Comparison of ENCODE assay signal across 16 mouse cellular contexts in the genomic region with DNA sequence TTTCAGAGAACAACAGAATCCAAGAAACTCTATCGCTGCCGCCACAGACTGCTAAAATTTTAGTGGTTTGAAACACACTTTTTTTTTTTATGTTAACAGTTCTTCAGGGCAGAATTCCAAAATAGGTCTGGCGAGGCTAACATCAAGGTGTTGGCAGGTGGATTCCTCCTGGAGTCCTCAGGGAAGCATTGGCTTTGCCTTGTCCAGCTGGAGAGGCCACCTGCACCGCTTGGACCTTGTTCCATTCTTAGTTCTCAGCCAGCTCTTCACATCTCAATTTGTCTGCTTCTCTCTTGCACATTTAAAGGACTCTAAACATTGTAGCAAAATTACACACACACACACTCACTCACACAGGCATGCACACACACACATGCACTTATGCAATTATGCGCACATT.
"Had no signal": no experiment of that assay in that cellular context is flagged by ENCODE, and none has a peak within 500 bp of the region (broad histone marks: within the 10 kb centered on the region; RNA-seq: fewer than 3 reads in every experiment).

No protein-coding gene starts in this region.

- H3K4me3 ChIP-seq: layer of hippocampus, adult 2 months; limb, embryonic 10.5 days; midbrain, embryonic 10.5 days; midbrain, embryonic 15.5 days; neural tube, embryonic 13.5 days had no signal

- H3K4me1 ChIP-seq: limb, embryonic 10.5 days; midbrain, embryonic 10.5 days; neural tube, embryonic 13.5 days had no signal

- H3K4me2 ChIP-seq: liver, embryonic 11.5 days; lung, embryonic 14.5 days; midbrain, embryonic 15.5 days; neural tube, embryonic 13.5 days had no signal

- DNase-seq: kidney, postnatal 36 days; lung, embryonic 14.5 days; lung, postnatal 10 days; lung, postnatal 4 days; retina, postnatal 1 day; right cerebral cortex, postnatal 4 days; spleen, adult 18-20 months; thymus, adult 18-20 months; thymus, postnatal 25 days had no signal

- H3K27me3 ChIP-seq: midbrain, embryonic 15.5 days; neural tube, embryonic 13.5 days had no signal

- H3K9me3 ChIP-seq: limb, embryonic 10.5 days; midbrain, embryonic 10.5 days; midbrain, embryonic 15.5 days; neural tube, embryonic 13.5 days had no signal

- H3K9ac ChIP-seq: lung, embryonic 14.5 days; midbrain, embryonic 15.5 days; neural tube, embryonic 13.5 days had no signal

- H3K36me3 ChIP-seq: limb, embryonic 10.5 days; midbrain, embryonic 10.5 days; midbrain, embryonic 15.5 days; neural tube, embryonic 13.5 days had no signal

- ATAC-seq: midbrain, embryonic 15.5 days had no signal

- H3K27ac ChIP-seq: kidney, postnatal 0 days; layer of hippocampus, adult 2 months; limb, embryonic 10.5 days; midbrain, embryonic 10.5 days; midbrain, embryonic 15.5 days; neural tube, embryonic 13.5 days had no signal
